Mouse (Mus musculus): ENCODE measurements at regions not wholly inside any gene's neighbourhood (a gene's known extent, or its start where the extent isn't known, plus 50 kb on each side); places are given as distances from the start of the nearest gene placed in this dataset.

DNA sequence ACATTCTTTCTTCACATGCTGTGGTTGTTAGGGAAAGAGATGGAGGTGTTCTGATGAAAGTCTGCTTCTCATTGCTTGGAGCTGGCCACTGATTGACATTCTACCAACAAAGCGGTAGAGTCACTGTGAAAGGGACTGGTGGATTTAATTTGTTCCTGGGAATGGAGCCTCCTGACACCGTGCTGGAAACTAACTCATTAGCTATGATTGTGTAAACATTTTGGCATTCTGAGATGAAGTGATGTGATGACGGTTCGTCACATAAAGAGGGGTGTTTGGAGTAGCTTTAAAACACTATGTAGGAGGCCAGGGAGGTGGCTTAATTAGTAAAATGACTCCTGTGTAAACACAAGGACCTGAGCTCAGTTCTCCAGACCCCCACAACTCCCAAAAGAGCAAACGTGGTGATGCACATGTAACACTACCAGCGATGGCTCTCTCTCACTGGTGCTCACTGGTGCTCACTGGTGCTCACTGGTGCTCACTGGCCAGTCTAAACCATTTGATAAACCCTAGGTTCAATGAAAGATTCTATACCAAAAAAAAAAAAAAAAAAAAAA lies 58.4 kb upstream of the App start:
- TF ChIP-seq GATA4 (IDR thresholded peaks at IDR 0.05; ENCODE audit: insufficient replicate concordance, low read length): no peak

DNA sequence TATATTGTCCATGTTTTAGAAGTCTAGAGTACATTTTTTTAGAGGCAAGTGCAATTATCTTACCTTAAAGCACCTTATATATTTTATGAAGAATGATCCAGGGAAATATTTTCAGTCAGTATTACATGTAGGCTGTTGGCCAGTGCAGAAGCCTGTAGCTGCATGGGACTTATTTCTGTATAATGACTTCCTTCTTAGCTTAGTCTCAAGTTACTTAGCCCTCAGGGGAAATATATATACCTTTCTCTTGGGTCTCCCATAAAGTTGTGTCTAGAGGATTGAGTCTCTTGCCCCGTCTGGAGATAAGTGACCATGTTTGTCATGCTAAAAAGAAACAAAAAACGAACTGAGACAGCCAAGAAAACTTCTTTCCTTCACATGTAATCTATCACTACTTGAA lies 57.8 kb upstream of the App start:
- no peak for TF ChIP-seq GATA4 (IDR thresholded peaks at IDR 0.05; ENCODE audit: insufficient replicate concordance, low read length)

- no peak for TF ChIP-seq GATA4 (IDR thresholded peaks at IDR 0.05; ENCODE audit: insufficient replicate concordance, low read length)
These were observed 50.8 kb upstream of the App start for GRCm38 (mm10) chr16:85224325-85224724.

Measured in liver, adult (tissue).